Mouse (Mus musculus) v-Abl transformed pro-B cells (cell line): ENCODE data around the gene Tti1.

Experiments used
- in situ Hi-C, 2 experiments: fragments of 400-800 bp; cut with MboI; formaldehyde crosslinking; loops; one replicate each; pipeline ENCODE4 v1.15.1; 2025; ENCODE audit not compliant: unreplicated experiment in 2 of 2

Gene Tti1

GRCm38 (mm10) chr2:158043504-158043903 is 15.3 kb upstream of the Tti1 start:
- in situ Hi-C loops, result loop anchor here in 1 of 2 experiments (25.0 kb wide), 1 partner anchor 319 kb away; no protein-coding TSS in a partner anchor

DNA sequence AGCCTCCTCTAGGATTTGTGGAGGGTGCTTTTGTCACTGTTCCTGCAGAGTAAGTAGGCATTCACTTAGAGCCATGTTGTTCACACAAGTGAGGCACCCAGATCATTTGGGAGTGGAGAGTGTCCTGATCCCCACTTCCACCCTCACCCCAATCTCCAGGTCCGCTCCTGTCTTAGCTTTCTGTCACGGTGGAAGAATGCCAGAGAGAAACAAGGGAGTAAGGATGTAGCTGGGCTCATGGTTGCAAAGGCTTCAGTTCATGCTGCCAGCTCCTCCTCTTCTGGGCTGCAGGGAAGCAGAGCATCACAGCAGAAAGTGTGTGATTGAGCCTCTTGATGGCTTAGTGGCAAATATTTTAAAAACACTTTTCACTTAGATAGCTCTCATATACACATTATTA is 12.2 kb upstream of the Tti1 start:
- in situ Hi-C loops, result loop anchor here in 1 of 2 experiments (25.0 kb wide), 1 partner anchor 322 kb away; no protein-coding TSS in a partner anchor

GRCm38 (mm10) chr2:158039662-158040061 is 11.4 kb upstream of the Tti1 start:
- in situ Hi-C loops, result loop anchor here in 1 of 2 experiments (25.0 kb wide), 1 partner anchor 323 kb away; no protein-coding TSS in a partner anchor

- in situ Hi-C loops, result loop anchor here in 1 of 2 experiments (25.0 kb wide), 1 partner anchor 325 kb away; no protein-coding TSS in a partner anchor
These were observed 9.3 kb upstream of the Tti1 start for GRCm38 (mm10) chr2:158037571-158037970.

DNA sequence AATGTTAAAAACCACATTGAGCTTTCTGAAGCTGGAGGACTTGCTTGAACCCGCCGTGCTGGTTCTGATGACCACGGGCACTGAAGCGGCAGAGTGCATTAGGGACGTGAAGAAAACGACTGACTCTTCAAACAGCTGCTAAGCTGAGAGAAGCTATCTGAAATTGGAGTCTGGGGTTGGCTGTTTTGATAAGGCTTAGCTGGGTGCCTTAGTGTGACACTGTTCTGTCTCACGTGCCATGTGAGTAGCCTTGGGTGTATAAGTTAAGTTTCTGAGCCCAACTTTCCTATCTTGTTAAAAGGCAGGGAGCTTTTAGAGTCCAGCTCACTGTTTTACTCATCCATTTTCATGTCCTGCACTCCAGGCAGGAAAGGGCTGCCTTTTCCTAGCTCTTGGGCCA is 8.7 kb upstream of the Tti1 start:
- in situ Hi-C loops, result loop anchor here in 1 of 2 experiments (25.0 kb wide), 1 partner anchor 325 kb away; no protein-coding TSS in a partner anchor

DNA sequence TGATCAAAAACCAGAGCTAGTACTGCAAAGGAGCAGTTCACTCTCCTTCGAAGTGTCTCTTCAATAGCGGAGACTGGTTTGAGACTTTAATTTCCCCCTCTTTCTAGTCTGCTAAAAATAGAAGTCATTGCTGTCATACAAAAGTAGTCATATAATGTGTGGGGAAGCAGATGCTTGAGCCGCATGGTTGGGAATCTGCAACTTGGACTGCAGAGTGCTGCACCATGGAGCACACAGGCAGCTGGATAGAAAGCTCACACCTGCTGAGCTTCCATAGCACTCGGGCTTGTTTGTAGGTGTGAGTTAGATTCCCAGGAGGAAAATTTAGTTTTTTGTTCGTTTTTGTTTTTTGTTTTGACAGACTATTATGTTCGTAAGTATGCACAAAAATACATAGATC is 8.2 kb upstream of the Tti1 start:
- in situ Hi-C loops, result loop anchor here in 1 of 2 experiments (25.0 kb wide), 1 partner anchor 326 kb away; no protein-coding TSS in a partner anchor

GRCm38 (mm10) chr2:158035813-158036212 is 7.6 kb upstream of the Tti1 start:
- in situ Hi-C loops, result loop anchor here in 1 of 2 experiments (25.0 kb wide), 1 partner anchor 326 kb away; no protein-coding TSS in a partner anchor

GRCm38 (mm10) chr2:158030007-158030406 is 1.8 kb upstream of the Tti1 start:
- in situ Hi-C loops, result loop anchor here in 1 of 2 experiments (25.0 kb wide), 1 partner anchor 332 kb away; no protein-coding TSS in a partner anchor

- in situ Hi-C loops, result loop anchor here in 1 of 2 experiments (25.0 kb wide), 1 partner anchor 334 kb away; no protein-coding TSS in a partner anchor
These were observed 329 bp downstream of the Tti1 start for GRCm38 (mm10) chr2:158027855-158028353.

- in situ Hi-C loops, result no loop called here
These were observed 10.9 kb downstream of the Tti1 start for GRCm38 (mm10) chr2:158017330-158017729.

- in situ Hi-C loops, result no loop called here
These were observed 15.6 kb downstream of the Tti1 start for GRCm38 (mm10) chr2:158012608-158013007.

DNA sequence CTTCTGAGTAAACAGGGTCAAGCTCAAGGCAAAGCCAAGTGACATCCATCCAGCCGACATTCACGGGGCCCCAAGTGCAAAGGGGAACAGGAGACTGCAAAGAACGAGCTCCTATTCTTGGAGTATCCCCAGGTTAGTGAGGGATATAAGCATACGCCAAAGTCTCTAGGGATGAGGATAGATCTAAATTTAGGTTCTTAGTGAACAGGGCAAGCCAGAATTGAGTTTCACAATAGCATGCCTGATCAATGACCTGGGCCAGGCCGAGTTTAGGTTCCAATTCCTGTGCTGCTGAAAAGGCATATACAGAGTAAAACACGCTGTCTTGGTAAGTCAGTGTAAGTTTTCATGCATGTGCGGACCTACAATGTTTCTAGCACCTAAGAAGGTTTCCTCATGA is 18.9 kb downstream of the Tti1 start:
- in situ Hi-C loops, result no loop called here

- in situ Hi-C loops, result no loop called here
These were observed 22.6 kb downstream of the Tti1 start for GRCm38 (mm10) chr2:158005641-158006040.

- in situ Hi-C loops, result no loop called here
These were observed 23.6 kb downstream of the Tti1 start for GRCm38 (mm10) chr2:158004620-158005019.

- in situ Hi-C loops, result no loop called here
These were observed 29.4 kb downstream of the Tti1 start for GRCm38 (mm10) chr2:157998817-157999216.

DNA sequence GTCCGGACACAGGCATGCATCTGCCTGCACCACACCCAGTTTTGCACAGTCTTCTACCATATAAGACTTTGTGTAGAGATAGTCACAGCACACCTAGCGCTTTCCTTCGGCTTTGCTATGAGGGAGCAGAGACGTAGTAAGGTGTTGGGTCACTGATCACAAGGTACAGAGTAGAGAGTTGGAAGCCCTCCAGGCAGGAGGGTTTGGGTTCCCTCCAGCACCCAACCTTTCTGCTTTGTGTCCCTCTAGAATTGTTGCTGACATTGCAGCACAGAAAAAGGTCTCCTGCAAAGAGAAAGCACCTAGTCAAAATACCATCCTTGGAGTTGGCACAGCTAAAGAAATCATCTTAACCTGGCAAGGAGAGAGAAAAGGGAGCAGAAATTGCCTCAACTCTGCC is 35.7 kb downstream of the Tti1 start:
- in situ Hi-C loops, result no loop called here

GRCm38 (mm10) chr2:157991026-157991425 is 37.2 kb downstream of the Tti1 start:
- in situ Hi-C loops, result no loop called here

DNA sequence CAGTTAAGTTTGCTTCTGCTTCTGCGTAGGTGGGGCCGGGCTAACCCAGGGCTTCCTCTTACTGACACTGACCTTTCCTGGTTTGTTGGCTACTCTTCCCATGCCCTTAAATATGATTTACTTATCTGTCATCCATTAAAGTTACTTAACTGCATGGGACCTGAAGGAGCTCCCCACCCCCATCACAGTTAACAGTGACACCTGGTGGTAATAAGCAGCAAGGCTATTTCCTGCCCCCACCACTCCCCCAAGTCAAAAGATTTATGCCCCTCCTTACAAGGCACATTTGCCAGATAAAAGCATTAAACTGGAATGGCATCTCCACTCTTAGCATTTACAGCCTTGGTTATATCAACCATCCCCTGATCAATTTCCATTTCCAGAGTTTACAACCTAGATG is 38.3 kb downstream of the Tti1 start:
- in situ Hi-C loops, result loop anchor here (5.0 to 10.0 kb wide), 3 partner anchors 358 to 385 kb away; no protein-coding TSS in a partner anchor

DNA sequence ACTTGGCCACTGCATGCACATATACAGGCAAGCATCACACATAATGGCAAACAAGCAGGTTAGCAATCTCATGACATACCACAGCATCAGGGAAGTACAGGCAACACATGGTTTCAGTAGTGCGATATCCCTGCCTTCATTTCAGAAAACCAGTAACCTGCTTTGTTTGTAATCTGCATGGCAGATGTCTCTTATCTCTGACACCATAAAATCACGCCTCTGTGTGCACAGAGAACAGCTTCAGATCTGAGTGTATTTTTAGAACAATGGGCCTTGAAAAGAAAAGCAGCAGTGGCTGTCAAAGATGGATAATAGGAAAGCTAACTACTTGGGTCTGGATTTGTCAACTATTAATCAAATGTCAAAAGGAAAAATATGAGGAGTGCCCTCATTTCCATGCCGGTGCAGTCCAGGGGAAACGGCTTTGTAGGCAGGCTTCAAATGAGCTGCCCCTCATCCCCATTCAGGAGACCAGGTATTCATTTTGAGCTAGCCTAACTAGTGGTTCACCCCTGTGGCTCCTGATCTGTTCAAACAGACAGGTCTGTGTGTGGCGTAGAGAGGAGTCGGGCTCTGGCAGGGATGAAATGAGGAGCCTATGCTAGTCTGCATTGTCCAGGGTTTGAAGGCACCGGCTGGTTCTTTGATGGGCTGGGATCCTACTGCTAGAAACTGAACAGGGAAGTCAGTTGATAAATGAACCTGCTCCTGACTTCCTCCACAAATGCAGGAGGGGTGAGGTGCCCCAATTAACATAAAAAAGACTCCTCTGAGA is 39.6 kb downstream of the Tti1 start:
- in situ Hi-C loops, result loop anchor here (5.0 to 10.0 kb wide), 3 partner anchors 356 to 384 kb away; no protein-coding TSS in a partner anchor

DNA sequence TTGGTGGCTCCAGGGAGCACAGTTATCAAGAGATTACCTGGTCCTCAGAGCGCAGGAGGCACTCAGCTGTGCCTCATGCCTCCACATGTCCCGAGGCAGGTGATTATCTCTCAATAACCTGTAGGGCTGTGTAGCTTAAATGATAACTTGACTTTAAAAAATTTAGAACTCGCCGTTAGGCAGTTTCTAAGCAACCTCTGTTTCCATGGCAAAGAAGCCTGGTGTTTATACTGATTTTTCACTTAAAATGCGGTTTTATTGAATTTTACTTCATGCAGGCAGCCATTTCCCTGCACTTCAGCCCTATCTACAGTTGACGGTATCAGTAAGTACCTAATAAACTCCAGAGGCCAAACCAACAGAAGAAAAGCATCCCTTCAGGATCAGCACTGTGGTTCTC is 42.0 kb downstream of the Tti1 start:
- in situ Hi-C loops, result loop anchor here (5.0 to 10.0 kb wide), 3 partner anchors 354 to 381 kb away; no protein-coding TSS in a partner anchor

- in situ Hi-C loops, result loop anchor here (5.0 to 10.0 kb wide), 3 partner anchors 353 to 381 kb away; no protein-coding TSS in a partner anchor
These were observed 42.6 kb downstream of the Tti1 start for GRCm38 (mm10) chr2:157985611-157986010.
